Mouse (Mus musculus): ENCODE measurements around the gene Syne1. TPM values are rescaled to one million over a fixed set of nuclear protein-coding genes. Genes with fewer than 3 reads are reported as not detected.

Gene Syne1
- total RNA-seq, 1 experiment, result 7.1 TPM

DNA sequence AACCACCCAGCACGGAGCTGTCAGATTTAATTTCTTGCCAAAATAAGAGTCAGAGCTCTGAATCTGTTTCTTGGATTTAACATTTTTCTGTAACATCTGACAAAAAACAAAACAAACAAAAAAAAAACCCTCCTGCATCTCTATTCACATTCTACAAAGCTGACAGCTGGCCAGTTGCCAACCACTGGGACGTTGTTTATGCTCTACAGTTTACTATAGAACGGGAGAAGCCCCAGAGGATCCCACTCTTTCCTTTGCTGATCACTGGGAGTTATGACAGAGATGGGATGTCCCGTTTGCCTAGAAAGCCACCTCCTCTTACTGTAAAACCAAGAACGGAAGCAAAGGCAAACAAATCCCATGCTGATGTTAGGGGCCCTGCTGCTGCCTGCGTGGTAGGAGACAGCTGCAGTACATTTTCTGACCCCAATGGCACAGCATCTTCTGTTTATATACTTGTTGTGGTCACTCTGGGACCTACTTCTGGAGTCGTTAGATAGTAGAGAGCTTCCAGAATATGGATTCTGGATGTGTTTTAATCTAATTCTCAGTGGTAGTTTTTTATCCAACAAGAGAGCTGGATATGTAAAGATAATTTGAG is 255.9 kb downstream of the Syne1 start:
- no peak for TF ChIP-seq ZNF384 (IDR thresholded peaks at IDR 0.05; ENCODE audit: low read depth, low read length)
- TF ChIP-seq HCFC1 (IDR thresholded peaks at IDR 0.05; ENCODE audit: borderline replicate concordance, insufficient read depth, low read length), result no peak
- TF ChIP-seq MAFK (IDR thresholded peaks at IDR 0.05; ENCODE audit: insufficient read depth, low read depth, low read length), result no peak
- no peak for TF ChIP-seq ZC3H11A (IDR thresholded peaks at IDR 0.05; ENCODE audit: borderline replicate concordance, low read depth, low read length)
- TF ChIP-seq CHD2 (IDR thresholded peaks at IDR 0.05; ENCODE audit: low read depth, low read length), result no peak
- in situ Hi-C loops (cut with MboI; ENCODE audit: low sequenced_read_pairs in 2 of 2, unreplicated experiment in 2 of 2), result no loop called here

GRCm38 (mm10) chr10:5289575-5289909 is 261.7 kb downstream of the Syne1 start:
- no peak overlapping the region for H3K27ac ChIP-seq (ENCODE audit: insufficient read depth, low read depth, low read length, poor library complexity, severe bottlenecking)
- H3K4me3 ChIP-seq (ENCODE audit: insufficient read depth in 1 of 2, low read depth in 1 of 2, low read length in 2 of 2, poor library complexity in 1 of 2, severe bottlenecking in 1 of 2), result no peak overlapping the region
- H3K9me3 ChIP-seq (ENCODE audit: control insufficient read depth, insufficient read depth, low read depth, low read length), result no peaks in the 10 kb centered on the region

More for the DNA sequence above, 255.9 kb downstream of the Syne1 start:
- H3K9ac ChIP-seq (ENCODE audit: insufficient read depth, low read depth, low read length, poor library complexity, severe bottlenecking), result no peak overlapping the region
- H3K4me1 ChIP-seq (ENCODE audit: control insufficient read depth in 2 of 2, insufficient read depth in 2 of 2, low read length in 2 of 2, poor library complexity in 1 of 2), result no peaks in the 10 kb centered on the region
- H3K9me3 ChIP-seq (ENCODE audit: control insufficient read depth, insufficient read depth, low read depth, low read length), result no peaks in the 10 kb centered on the region
- H3K4me3 ChIP-seq (ENCODE audit: insufficient read depth in 1 of 2, low read depth in 1 of 2, low read length in 2 of 2, poor library complexity in 1 of 2, severe bottlenecking in 1 of 2), result no peak overlapping the region
- DNase-seq (ENCODE audit: low read depth, low spot score), result no peak
- H3K36me3 ChIP-seq (ENCODE audit: control insufficient read depth, insufficient read depth, low read length, poor library complexity, severe bottlenecking), result no peaks in the 10 kb centered on the region
- H3K27ac ChIP-seq (ENCODE audit: insufficient read depth, low read depth, low read length, poor library complexity, severe bottlenecking), result no peak overlapping the region

DNA sequence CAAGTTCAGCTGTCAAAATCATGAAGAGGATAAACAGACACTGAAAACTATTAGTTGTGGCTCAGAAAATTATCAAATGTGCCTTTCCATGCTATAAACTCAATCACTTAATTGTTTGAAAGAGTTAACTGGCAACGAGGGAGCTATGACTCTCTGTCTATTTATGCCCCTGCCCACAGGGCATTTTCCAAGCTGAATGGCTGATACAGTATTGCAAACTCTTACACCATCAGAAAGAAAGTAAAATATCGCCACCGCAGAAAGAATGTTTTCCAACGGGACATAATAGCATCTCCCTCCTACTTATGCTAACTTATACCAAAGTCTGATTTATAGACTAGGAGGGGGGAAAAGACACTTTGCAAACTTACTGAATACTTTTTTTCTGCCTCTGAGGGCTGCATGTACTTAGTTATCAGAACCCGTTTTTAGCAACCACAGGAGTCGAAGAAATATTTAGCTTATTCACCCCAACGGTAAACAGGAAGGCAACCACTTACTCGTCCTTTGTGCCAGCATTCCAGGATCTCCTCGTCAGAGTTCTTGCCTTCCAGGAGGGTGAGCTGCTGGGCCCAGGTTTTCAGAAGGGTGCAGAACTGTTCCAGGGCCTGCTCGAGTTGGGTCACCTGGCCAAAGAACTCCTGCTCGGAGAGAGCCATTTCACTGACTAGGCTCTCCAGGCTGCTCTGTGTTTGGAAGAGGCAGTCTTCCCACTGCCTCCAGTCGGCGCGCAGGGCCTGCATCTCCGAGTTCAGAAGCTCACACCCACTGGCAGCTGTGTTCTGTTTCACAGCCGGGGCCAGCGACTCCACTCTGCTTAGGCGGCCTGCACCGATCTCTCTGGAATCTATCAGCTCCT is 262.3 kb downstream of the Syne1 start:
- Histone ChIP-seq H3K4me1 (ENCODE audit: control insufficient read depth in 2 of 2, insufficient read depth in 2 of 2, low read length in 2 of 2, poor library complexity in 1 of 2) (no peaks in the 10 kb centered on the region), H3K9ac (ENCODE audit: insufficient read depth, low read depth, low read length, poor library complexity, severe bottlenecking) (no peak overlapping the region), H3K4me3 (ENCODE audit: insufficient read depth in 1 of 2, low read depth in 1 of 2, low read length in 2 of 2, poor library complexity in 1 of 2, severe bottlenecking in 1 of 2) (no peak overlapping the region), H3K27ac (ENCODE audit: insufficient read depth, low read depth, low read length, poor library complexity, severe bottlenecking) (no peak overlapping the region), H3K36me3 (ENCODE audit: control insufficient read depth, insufficient read depth, low read length, poor library complexity, severe bottlenecking) (no peaks in the 10 kb centered on the region), H3K9me3 (ENCODE audit: control insufficient read depth, insufficient read depth, low read depth, low read length) (no peaks in the 10 kb centered on the region)
- TF ChIP-seq ZC3H11A (IDR thresholded peaks at IDR 0.05; ENCODE audit: borderline replicate concordance, low read depth, low read length), result no peak
- TF ChIP-seq HCFC1 (IDR thresholded peaks at IDR 0.05; ENCODE audit: borderline replicate concordance, insufficient read depth, low read length), result no peak
- no peak for TF ChIP-seq CHD2 (IDR thresholded peaks at IDR 0.05; ENCODE audit: low read depth, low read length)
- TF ChIP-seq MAFK (IDR thresholded peaks at IDR 0.05; ENCODE audit: insufficient read depth, low read depth, low read length), result no peak
- no peak for TF ChIP-seq ZNF384 (IDR thresholded peaks at IDR 0.05; ENCODE audit: low read depth, low read length)
- in situ Hi-C loops (cut with MboI; ENCODE audit: low sequenced_read_pairs in 2 of 2, unreplicated experiment in 2 of 2), result no loop called here
- peak; percentile 20 for DNase-seq (ENCODE audit: low read depth, low spot score)

More at GRCm38 (mm10) chr10:5289575-5289909, 261.7 kb downstream of the Syne1 start:
- H3K4me1 ChIP-seq (ENCODE audit: control insufficient read depth in 2 of 2, insufficient read depth in 2 of 2, low read length in 2 of 2, poor library complexity in 1 of 2), result no peaks in the 10 kb centered on the region
- H3K9ac ChIP-seq (ENCODE audit: insufficient read depth, low read depth, low read length, poor library complexity, severe bottlenecking), result no peak overlapping the region
- in situ Hi-C loops (cut with MboI; ENCODE audit: low sequenced_read_pairs in 2 of 2, unreplicated experiment in 2 of 2), result no loop called here
- DNase-seq (ENCODE audit: low read depth, low spot score), result no peak
- TF ChIP-seq ZNF384 (IDR thresholded peaks at IDR 0.05; ENCODE audit: low read depth, low read length) (no peak), MAFK (IDR thresholded peaks at IDR 0.05; ENCODE audit: insufficient read depth, low read depth, low read length) (no peak), CHD2 (IDR thresholded peaks at IDR 0.05; ENCODE audit: low read depth, low read length) (no peak), HCFC1 (IDR thresholded peaks at IDR 0.05; ENCODE audit: borderline replicate concordance, insufficient read depth, low read length) (no peak), ZC3H11A (IDR thresholded peaks at IDR 0.05; ENCODE audit: borderline replicate concordance, low read depth, low read length) (no peak)
- no peaks in the 10 kb centered on the region for H3K36me3 ChIP-seq (ENCODE audit: control insufficient read depth, insufficient read depth, low read length, poor library complexity, severe bottlenecking)

DNA sequence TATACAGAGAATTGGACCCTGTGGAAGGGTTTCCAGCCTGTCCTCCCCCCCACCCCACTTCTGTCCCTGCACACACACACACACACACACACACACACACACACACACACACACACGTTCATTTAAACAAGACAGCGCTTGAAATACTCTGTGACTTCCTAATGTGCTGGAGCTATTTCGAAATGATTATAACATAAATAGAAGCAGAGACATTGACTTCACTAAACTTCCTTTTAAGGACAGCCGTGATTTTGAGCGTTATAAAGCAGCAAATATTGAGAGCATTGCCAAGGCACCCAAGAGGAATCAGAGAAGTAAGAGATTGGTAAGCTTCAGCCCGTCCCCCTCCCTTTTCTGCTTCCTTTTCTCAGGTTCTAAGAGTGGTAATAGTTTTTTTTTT is 263.0 kb downstream of the Syne1 start:
- DNase-seq (ENCODE audit: low read depth, low spot score), result no peak
- in situ Hi-C loops (cut with MboI; ENCODE audit: low sequenced_read_pairs in 2 of 2, unreplicated experiment in 2 of 2), result no loop called here
- no peak overlapping the region for H3K4me3 ChIP-seq (ENCODE audit: insufficient read depth in 1 of 2, low read depth in 1 of 2, low read length in 2 of 2, poor library complexity in 1 of 2, severe bottlenecking in 1 of 2)
- no peaks in the 10 kb centered on the region for H3K4me1 ChIP-seq (ENCODE audit: control insufficient read depth in 2 of 2, insufficient read depth in 2 of 2, low read length in 2 of 2, poor library complexity in 1 of 2)
- TF ChIP-seq MAFK (IDR thresholded peaks at IDR 0.05; ENCODE audit: insufficient read depth, low read depth, low read length) (no peak), ZNF384 (IDR thresholded peaks at IDR 0.05; ENCODE audit: low read depth, low read length) (no peak), HCFC1 (IDR thresholded peaks at IDR 0.05; ENCODE audit: borderline replicate concordance, insufficient read depth, low read length) (no peak), CHD2 (IDR thresholded peaks at IDR 0.05; ENCODE audit: low read depth, low read length) (no peak), ZC3H11A (IDR thresholded peaks at IDR 0.05; ENCODE audit: borderline replicate concordance, low read depth, low read length) (no peak)
- no peaks in the 10 kb centered on the region for H3K36me3 ChIP-seq (ENCODE audit: control insufficient read depth, insufficient read depth, low read length, poor library complexity, severe bottlenecking)
- no peak overlapping the region for H3K27ac ChIP-seq (ENCODE audit: insufficient read depth, low read depth, low read length, poor library complexity, severe bottlenecking)
- no peaks in the 10 kb centered on the region for H3K9me3 ChIP-seq (ENCODE audit: control insufficient read depth, insufficient read depth, low read depth, low read length)
- no peak overlapping the region for H3K9ac ChIP-seq (ENCODE audit: insufficient read depth, low read depth, low read length, poor library complexity, severe bottlenecking)
